Mouse (Mus musculus): ENCODE results near the gene Alpk3.

- TF ChIP-seq POLR2A (IDR thresholded peaks at IDR 0.05; ENCODE audit: insufficient read depth, low read depth, low read length) (no peak), CTCF (IDR thresholded peaks at IDR 0.05; ENCODE audit: insufficient read depth, low read depth, low read length) (no peak)
These were observed 32.7 kb upstream of the Alpk3 start for GRCm38 (mm10) chr7:81024651-81025050.
